Mouse (Mus musculus): Measurements from ENCODE around the gene Avpi1. TPM values are rescaled to one million over a fixed set of nuclear protein-coding genes. Genes with fewer than 3 reads are reported as not detected.

The Avpi1 gene
- total RNA-seq, 2 experiments from 2014 or later: 86.6 to 91.5 TPM

DNA sequence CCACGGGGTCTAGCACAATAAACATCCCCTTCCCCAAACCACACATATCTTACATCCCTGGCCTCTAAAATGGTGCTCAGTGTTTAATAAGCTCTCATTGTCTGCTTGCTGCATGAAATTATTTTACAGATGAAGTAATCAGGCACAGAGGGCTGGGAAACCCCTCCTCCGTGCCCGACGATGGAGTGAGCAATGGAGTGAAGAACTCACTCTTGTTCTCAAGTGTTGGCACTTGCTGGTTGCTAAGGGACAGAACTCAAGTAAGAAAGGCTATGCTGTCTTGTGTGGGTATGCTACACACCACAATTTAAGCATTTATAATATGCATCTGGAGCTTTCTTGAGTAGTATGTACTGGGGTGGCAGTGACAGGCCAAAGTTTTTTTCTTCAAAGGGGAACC lies 16.4 kb upstream of the Avpi1 start:
- DNase-seq: no peak

DNA sequence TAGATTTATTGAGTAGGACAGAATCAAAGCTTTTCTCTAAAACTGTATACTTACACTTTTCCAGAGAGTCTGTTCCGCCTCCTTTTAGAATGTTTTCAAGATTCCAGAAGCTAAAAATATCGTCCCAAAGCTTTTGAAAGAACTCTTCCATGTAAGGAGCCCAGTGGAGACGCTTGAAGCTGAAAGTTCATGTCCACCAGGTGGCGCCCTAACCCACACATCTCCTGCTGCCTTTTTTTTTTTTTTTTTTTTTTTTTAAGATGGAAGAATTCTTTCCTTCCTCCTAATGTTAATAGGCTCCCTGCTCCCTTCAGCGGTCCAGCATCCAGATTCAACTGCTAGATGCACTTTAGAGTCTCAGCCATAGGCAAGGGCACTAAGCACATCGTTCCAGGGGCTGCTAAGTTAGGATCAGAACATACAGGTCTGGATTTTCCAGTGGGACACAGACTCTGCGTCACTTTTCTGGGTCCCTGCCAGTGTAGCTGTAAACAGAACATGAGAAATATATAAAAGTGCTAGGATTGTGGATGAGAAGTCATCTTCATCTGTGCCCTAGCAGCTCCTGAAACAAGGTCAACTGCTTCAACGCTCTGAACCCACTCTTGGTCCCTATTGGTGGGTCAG lies 15.8 kb upstream of the Avpi1 start:
- DNase-seq: peak; percentile 88 to 90

DNA sequence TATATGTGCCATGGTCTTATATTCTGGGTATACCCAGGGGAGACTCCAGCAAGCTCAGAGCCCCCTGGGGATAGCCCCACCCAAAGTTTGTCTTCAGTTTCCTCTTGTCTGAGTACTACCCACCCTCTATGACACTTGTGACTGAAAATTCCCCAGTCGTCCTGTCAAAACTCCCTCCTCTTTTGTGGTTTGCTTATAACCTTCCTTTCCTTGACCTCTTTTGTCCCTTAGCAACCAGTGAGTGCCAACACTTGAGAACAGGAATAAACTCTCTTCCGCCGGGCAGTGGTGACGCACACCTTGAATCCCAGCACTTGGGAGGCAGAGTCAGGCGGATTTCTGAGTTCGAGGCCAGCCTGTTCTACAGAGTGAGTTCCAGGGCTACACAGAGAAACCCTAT lies 15.2 kb upstream of the Avpi1 start:
- DNase-seq: no peak

GRCm38 (mm10) chr19:42142757-42143156 lies 13.9 kb upstream of the Avpi1 start:
- DNase-seq: no peak

- no peak for DNase-seq
Measured at GRCm38 (mm10) chr19:42141998-42142397, 13.1 kb upstream of the Avpi1 start.

GRCm38 (mm10) chr19:42139724-42140517 lies 11.1 kb upstream of the Avpi1 start:
- DNase-seq: no peak

- DNase-seq: no peak
Measured at GRCm38 (mm10) chr19:42138517-42139285, 9.8 kb upstream of the Avpi1 start.

GRCm38 (mm10) chr19:42137167-42137672 lies 8.4 kb upstream of the Avpi1 start:
- DNase-seq: no peak

GRCm38 (mm10) chr19:42136126-42136525 lies 7.3 kb upstream of the Avpi1 start:
- no peak for DNase-seq

DNA sequence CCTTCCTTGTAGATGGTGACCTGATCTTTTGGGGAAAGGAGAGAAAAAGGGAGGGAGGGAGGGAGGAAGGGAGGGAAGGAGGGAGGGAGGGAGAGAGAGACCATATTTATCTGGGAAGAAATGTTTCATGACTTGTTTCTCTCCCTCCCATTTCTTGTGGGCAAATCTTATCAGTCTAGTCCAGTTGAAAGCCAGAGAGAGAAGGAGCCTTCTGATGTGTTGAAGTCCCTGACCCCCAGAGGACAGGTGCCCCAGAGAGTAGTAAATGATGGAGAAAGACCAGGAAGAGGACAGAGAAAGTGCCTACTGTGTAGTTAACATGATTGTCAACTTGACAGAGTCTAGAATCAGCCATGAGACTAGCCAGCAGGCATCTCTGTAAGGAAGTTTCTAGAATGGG lies 6.2 kb upstream of the Avpi1 start:
- no peak for DNase-seq

DNA sequence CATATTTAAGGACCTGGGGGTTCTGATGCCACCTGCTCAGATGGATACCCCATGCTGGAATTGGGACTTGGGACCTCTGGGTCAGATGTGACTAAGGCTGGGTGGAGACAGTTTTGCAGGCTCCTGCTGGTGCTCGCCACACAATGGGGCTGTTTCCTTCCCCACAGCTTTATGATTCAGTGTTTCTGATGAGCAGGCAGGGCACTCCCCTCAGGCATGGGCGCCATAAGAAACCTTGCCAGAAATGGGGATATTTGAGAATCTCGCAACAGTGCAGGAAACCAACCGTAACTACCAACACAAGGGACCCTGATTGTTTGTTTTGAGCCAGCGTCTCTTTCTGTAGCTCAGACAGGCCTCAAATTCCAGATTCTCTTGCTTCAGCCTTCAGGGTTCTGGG lies 2.2 kb upstream of the Avpi1 start:
- DNase-seq: no peak

- DNase-seq: no peak
Measured at GRCm38 (mm10) chr19:42130294-42130606, 1.4 kb upstream of the Avpi1 start.

DNA sequence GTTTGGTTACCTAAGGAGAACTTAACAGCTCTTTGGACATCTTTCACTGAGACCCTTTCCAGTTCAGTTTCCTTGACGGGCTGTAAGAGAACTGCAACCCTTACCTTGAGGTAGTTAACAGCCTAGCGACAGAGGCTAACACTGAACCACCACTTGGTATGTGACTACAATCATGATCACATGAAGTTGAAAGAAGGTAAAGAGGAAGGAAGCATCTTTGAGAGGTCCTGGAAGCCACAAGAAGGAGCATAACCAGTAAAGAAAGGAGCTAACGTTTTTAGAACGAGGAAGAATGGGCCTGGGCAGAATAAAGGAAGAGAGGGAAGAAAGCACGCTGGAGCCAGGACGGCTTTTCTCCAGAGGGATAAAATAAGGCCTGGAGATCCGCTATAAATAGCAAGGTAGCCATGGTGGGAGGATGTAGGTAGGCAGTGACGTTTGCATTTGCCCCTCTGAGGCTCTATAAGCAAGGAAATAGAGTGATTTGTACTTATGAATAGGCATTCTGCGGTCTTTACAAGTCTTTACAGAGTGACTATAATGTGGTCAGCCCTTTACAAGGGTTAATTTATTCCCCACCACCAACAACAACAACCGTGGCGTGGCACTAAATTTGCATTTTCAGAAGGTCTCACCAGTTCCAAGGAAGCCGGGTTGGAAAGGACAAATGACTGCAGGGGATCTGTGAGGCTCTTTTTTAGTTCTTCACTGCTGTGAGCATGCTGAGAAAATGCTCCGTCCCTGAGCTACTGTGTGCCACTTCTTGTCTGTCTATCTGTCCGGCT lies 842 bp upstream of the Avpi1 start:
- no peak for DNase-seq

- peak in 1 of 2 experiments; percentile 29 for DNase-seq
Measured at GRCm38 (mm10) chr19:42128052-42128740, 663 bp downstream of the Avpi1 start.

DNA sequence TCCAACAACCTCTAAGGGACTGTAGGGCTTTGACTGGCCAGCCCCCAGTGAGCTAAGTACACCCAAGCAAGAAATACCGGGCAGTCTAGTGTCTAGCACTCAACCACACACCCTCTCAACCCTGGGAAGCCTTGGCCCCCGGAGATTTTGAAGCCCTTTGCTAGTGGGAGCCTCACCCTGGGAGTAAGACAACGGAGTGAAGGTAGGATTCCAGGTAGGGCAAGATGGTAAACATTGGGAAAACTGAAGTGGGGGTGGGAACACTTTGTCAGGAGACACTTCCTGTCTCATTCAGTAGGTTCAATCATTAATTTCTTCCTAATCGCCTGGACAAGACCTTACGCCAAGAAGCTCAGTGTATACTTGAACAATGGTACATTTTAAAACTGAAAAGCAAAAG lies 1.8 kb downstream of the Avpi1 start:
- no peak for DNase-seq

GRCm38 (mm10) chr19:42126219-42126605 lies 2.6 kb downstream of the Avpi1 start:
- peak; percentile 64 to 77 for DNase-seq

DNA sequence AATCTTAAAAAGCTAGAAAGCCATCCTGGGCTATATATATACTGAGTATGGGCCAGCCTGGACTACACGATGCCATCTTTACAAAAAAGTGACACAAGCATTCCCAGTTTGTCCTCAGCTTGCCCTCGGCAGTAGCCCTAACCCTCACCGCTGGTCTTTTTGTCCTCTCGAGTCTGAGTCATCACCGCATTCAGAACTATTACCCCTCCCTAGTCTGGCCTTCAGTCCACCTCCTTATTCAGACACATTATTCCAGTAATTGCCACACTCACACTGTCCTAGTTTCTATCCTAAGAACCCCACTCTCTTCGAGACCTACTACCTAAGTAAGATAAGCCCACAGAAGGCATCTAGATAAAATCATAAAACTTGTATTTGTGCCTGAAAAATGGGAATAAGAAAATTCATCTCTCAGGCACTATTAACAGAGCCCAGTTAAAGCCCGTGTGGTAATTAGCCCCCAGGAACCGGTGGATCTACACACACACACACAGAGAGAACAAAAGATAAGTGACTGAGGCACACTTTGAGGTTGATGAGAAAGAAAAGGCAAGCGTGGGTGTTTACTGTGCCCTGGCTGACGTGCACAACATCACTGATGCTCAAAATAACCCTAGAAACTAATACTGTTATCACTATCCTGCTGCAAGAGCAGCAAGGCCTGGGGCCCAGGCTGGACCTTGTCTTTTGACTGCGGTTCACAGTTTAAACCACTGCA lies 3.2 kb downstream of the Avpi1 start:
- DNase-seq: peak in 1 of 2 experiments; percentile 38

- no peak for DNase-seq
Measured at GRCm38 (mm10) chr19:42124684-42125083, 4.2 kb downstream of the Avpi1 start.

GRCm38 (mm10) chr19:42120451-42120850 lies 8.4 kb downstream of the Avpi1 start:
- peak; percentile 57 to 61 for DNase-seq

DNA sequence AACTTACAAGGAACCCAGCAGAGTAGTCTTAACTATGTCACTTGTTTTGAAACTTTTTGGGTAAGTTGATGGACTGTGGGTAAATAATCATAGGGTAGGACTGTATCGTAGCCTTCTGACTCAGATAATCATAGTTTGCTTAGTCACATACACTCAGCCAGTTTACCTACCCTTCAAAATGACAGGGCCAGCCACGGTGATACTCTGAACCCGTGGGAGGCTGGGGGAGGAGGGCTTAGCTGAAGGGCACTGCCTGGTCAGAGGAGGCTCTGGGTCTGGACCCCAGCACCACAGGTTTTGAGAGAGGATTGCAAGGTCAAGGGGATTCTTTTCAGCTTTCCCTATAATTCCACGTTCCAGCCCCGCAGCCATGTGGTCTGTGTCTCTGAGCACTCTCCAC lies 10.3 kb downstream of the Avpi1 start:
- DNase-seq: peak in 1 of 2 experiments; percentile 45

GRCm38 (mm10) chr19:42118142-42118541 lies 10.7 kb downstream of the Avpi1 start:
- DNase-seq: no peak

Measured in adrenal gland, postnatal 36 days (tissue).